Mouse (Mus musculus) neural tube, embryonic 14.5 days (tissue): Measurements from ENCODE around the gene Mycl. TPM values are rescaled to one million over a fixed set of nuclear protein-coding genes. Genes with fewer than 3 reads are reported as not detected.
A peak's percentile ranks its signal among the peaks of the same experiment; 100 is the strongest.

Experiments
- ATAC-seq: fragments of 200-750 bp; cut with Nextera tagmentation; 2 replicates; pipeline ENCODE4 v1.8.0; 2017; ENCODE audit warnings: low read depth, mild to moderate bottlenecking, moderate TSS enrichment, moderate library complexity
- H3K27ac ChIP-seq: fragments of 300-500 bp; sonication (generic); 2 replicates; pipeline ENCODE4 v1.5.1; 2014; ENCODE audit warnings: low read depth, mild to moderate bottlenecking, control low read depth, low read length, moderate library complexity, mixed read lengths
- H3K27me3 ChIP-seq: fragments of 300-500 bp; sonication (generic); 2 replicates; pipeline ENCODE4 v1.6.1; 2014; ENCODE audit warnings: low read length; ENCODE audit not compliant: control insufficient read depth, insufficient read depth
- H3K36me3 ChIP-seq: fragments of 300-500 bp; sonication (generic); 2 replicates; pipeline ENCODE4 v1.6.1; 2014; ENCODE audit warnings: low read length, mixed read lengths; ENCODE audit not compliant: control insufficient read depth, insufficient read depth
- H3K4me1 ChIP-seq: fragments of 300-500 bp; sonication (generic); 2 replicates; pipeline ENCODE4 v1.6.1; 2014; ENCODE audit warnings: low read length; ENCODE audit not compliant: control insufficient read depth, insufficient read depth
- H3K4me2 ChIP-seq: fragments of 300-500 bp; sonication (generic); 2 replicates; pipeline ENCODE4 v1.6.1; 2014; ENCODE audit warnings: mild to moderate bottlenecking, low read depth, low read length, control low read depth
- H3K4me3 ChIP-seq: fragments of 300-500 bp; sonication (generic); 2 replicates; pipeline ENCODE4 v1.5.1; 2014; ENCODE audit warnings: low read depth, low read length, control low read depth, mixed read lengths
- H3K9ac ChIP-seq: fragments of 300-500 bp; sonication (generic); replicated peaks from 2 replicates; pipeline ENCODE4 v1.6.1; 2014; ENCODE audit warnings: low read depth, mild to moderate bottlenecking, control low read depth, low read length, mixed read lengths
- H3K9me3 ChIP-seq: fragments of 300-500 bp; sonication (generic); 2 replicates; pipeline ENCODE4 v1.6.1; 2016; ENCODE audit warnings: low read length; ENCODE audit not compliant: control insufficient read depth
- WGBS: fragments of 180-500 bp; shearing (Covaris S2); extraction: QIAGEN DNeasy Blood & Tissue Kit; methylation state at CpG from one replicate; pipeline ENCODE4 v1.1.7; 2014; 5-methylcytosine and 5-hydroxymethylcytosine counted together
- polyA plus RNA-seq: library from polyadenylated mRNA; unstranded; fragments of >200 nt; fragmentation: Nextera tagmentation; extraction: Ambion mirVana; gene quantifications from 2 replicates; pipeline ENCODE4 v1.2.1, GENCODE M21; 2014

Gene Mycl
- polyA plus RNA-seq, 1 experiment from 2014 or later, result 60.9 TPM

GRCm38 (mm10) chr4:123022896-123023295 lies 27.4 kb downstream of the Mycl start:
- no peaks in the 10 kb centered on the region for H3K27me3 ChIP-seq
- H3K36me3 ChIP-seq, result peaks cover 6% of the 10 kb centered on the region
- H3K4me2 ChIP-seq, result no peak overlapping the region
- no peak overlapping the region for H3K27ac ChIP-seq
- H3K4me3 ChIP-seq, result no peak overlapping the region
- peaks cover 14% of the 10 kb centered on the region for H3K4me1 ChIP-seq
- 100% methylated on average over 1 of the region's 1 CpGs for WGBS
- ATAC-seq, result no peak
- no peaks in the 10 kb centered on the region for H3K9me3 ChIP-seq
- H3K9ac ChIP-seq, result no peak overlapping the region

- no peak overlapping the region for H3K9ac ChIP-seq
- no peaks in the 10 kb centered on the region for H3K9me3 ChIP-seq
- H3K4me2 ChIP-seq, result no peak overlapping the region
- ATAC-seq, result no peak
- H3K27ac ChIP-seq, result no peak overlapping the region
- H3K27me3 ChIP-seq, result no peaks in the 10 kb centered on the region
- H3K36me3 ChIP-seq, result peaks cover 7% of the 10 kb centered on the region; the same call in 1 of the 2 replicates
- 74% methylated on average over 2 of the region's 2 CpGs for WGBS
- no peak overlapping the region for H3K4me3 ChIP-seq
- no peaks in the 10 kb centered on the region for H3K4me1 ChIP-seq
These were observed 30.0 kb downstream of the Mycl start for GRCm38 (mm10) chr4:123025418-123025817.

GRCm38 (mm10) chr4:123026161-123026560 lies 30.7 kb downstream of the Mycl start:
- Histone ChIP-seq H3K4me1 (no peaks in the 10 kb centered on the region), H3K4me3 (no peak overlapping the region), H3K27me3 (no peaks in the 10 kb centered on the region), H3K9ac (no peak overlapping the region), H3K36me3 (peaks cover 7% of the 10 kb centered on the region; the same call in 1 of the 2 replicates), H3K27ac (no peak overlapping the region), H3K9me3 (no peaks in the 10 kb centered on the region), H3K4me2 (no peak overlapping the region)
- ATAC-seq, result no peak
- 91% methylated on average over 13 of the region's 13 CpGs for WGBS

DNA sequence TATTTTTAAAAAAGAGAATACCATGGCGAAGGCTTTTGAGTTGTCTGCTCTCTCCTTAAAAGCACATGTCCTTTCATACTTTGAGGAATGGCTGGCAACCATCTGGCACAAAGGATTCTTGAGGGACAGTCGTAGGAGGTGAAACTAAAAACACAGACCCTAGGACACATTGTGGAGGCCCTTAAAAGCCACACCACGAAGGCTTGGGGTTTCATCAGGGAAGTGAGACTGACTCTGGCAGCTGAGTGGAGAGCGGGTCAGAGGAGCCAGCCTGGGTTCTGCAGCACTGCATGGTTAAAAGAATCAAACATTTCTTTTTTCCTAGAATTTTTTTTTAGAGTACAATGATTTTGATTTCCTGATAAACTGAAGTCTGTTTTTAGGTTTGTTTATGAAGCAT lies 31.1 kb downstream of the Mycl start:
- H3K9ac ChIP-seq, result no peak overlapping the region
- H3K4me1 ChIP-seq, result no peaks in the 10 kb centered on the region
- no peaks in the 10 kb centered on the region for H3K27me3 ChIP-seq
- no peak overlapping the region for H3K4me2 ChIP-seq
- no peak overlapping the region for H3K4me3 ChIP-seq
- WGBS, result 78% methylated on average over 4 of the region's 4 CpGs
- H3K9me3 ChIP-seq, result no peaks in the 10 kb centered on the region
- peaks cover 9% of the 10 kb centered on the region; the same call in 1 of the 2 replicates for H3K36me3 ChIP-seq
- H3K27ac ChIP-seq, result no peak overlapping the region
- ATAC-seq, result no peak

- H3K9ac ChIP-seq, result no peak overlapping the region
- H3K27ac ChIP-seq, result no peak overlapping the region
- WGBS, result 94% methylated on average over 2 of the region's 2 CpGs
- H3K4me2 ChIP-seq, result no peak overlapping the region
- no peaks in the 10 kb centered on the region for H3K27me3 ChIP-seq
- H3K9me3 ChIP-seq, result no peaks in the 10 kb centered on the region
- H3K4me3 ChIP-seq, result no peak overlapping the region
- ATAC-seq, result no peak
- no peaks in the 10 kb centered on the region for H3K4me1 ChIP-seq
- H3K36me3 ChIP-seq, result peaks cover 9% of the 10 kb centered on the region; the same call in 1 of the 2 replicates
These were observed 39.4 kb downstream of the Mycl start for GRCm38 (mm10) chr4:123034841-123035240.

GRCm38 (mm10) chr4:123035636-123036035 lies 40.2 kb downstream of the Mycl start:
- Histone ChIP-seq H3K4me3 (no peak overlapping the region), H3K4me1 (no peaks in the 10 kb centered on the region), H3K27me3 (no peaks in the 10 kb centered on the region), H3K4me2 (no peak overlapping the region), H3K27ac (no peak overlapping the region), H3K9me3 (no peaks in the 10 kb centered on the region), H3K9ac (no peak overlapping the region), H3K36me3 (peaks cover 12% of the 10 kb centered on the region; the same call in 1 of the 2 replicates)
- ATAC-seq, result no peak
- 91% methylated on average over 2 of the region's 2 CpGs for WGBS

DNA sequence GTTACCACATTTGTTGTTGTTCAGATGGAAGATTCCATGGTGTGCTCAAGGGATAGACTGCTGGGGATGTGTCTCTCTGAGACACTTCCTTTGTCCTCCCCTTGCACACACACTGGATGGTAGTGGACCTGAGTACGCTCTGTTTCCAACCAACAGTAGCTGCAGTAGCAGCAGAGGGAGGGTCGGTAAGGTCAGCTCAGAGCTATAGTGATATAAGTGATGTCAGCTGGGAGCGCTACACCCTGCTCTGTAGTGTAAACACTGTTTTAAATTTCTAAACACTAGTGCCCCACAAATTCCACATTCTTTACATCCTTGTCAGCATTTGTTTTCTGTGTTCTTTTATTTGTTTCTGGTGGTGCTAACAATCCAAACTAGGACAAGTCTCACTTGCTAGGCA lies 41.3 kb downstream of the Mycl start:
- Histone ChIP-seq H3K9ac (no peak overlapping the region), H3K27me3 (no peaks in the 10 kb centered on the region), H3K4me3 (no peak overlapping the region), H3K4me1 (no peaks in the 10 kb centered on the region), H3K27ac (no peak overlapping the region), H3K36me3 (peaks cover 11% of the 10 kb centered on the region; the same call in 1 of the 2 replicates), H3K9me3 (no peaks in the 10 kb centered on the region), H3K4me2 (no peak overlapping the region)
- WGBS, result 70% methylated on average over 3 of the region's 3 CpGs
- no peak for ATAC-seq

DNA sequence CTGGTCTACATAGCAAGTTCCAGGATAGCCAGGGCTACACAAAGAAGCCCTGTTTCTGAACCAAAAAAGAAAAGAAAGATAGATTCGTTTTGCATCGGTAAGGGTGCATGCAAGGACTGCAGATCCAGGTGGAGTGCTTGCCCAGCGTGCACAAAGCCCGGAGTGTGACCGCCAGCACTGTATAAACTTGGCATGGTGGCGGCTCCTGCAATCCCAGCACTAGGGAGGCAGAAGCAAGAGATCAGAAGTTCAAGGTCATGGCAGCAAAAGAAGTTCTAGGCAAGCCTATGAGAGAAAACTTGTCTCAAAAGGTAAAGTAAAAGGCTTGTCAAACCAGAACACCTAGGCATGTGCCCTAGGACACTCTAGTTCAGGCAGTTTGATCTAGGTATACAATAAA lies 45.7 kb downstream of the Mycl start:
- no peaks in the 10 kb centered on the region for H3K27me3 ChIP-seq
- ATAC-seq, result no peak
- no peak overlapping the region for H3K4me2 ChIP-seq
- H3K4me1 ChIP-seq, result no peaks in the 10 kb centered on the region
- H3K4me3 ChIP-seq, result no peak overlapping the region
- no peak overlapping the region for H3K27ac ChIP-seq
- WGBS, result 85% methylated on average over 6 of the region's 6 CpGs
- H3K9ac ChIP-seq, result no peak overlapping the region
- H3K9me3 ChIP-seq, result no peaks in the 10 kb centered on the region
- H3K36me3 ChIP-seq, result peaks cover 20% of the 10 kb centered on the region; the same call in 1 of the 2 replicates

DNA sequence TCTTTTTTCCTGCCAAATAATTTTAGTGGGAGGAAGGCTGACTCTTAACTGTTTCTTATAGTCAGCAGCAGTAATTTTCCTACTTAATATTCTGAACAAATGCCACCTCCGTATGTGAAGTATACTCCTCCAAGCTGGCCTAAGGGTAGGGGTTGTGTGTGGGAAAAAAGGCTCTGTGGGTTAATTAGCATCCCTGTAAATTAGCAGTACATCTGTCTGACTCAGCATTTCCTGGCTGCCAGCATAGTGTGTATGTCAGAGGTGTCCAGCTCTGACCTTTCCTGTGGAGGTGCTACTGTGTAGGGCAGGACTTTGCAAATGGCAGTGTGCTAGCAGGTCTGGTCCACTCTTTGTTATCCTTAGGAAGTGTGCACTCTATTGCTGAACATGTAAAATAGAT lies 48.4 kb downstream of the Mycl start:
- Histone ChIP-seq H3K4me1 (no peaks in the 10 kb centered on the region), H3K4me2 (no peak overlapping the region), H3K27ac (no peak overlapping the region), H3K9ac (no peak overlapping the region), H3K27me3 (no peaks in the 10 kb centered on the region), H3K4me3 (no peak overlapping the region), H3K36me3 (peaks cover 37% of the 10 kb centered on the region), H3K9me3 (no peaks in the 10 kb centered on the region)
- ATAC-seq, result peak; percentile 34; the same call in 1 of the 2 replicates
- 59% methylated on average over 1 of the region's 1 CpGs for WGBS
